Mouse (Mus musculus) embryonic fibroblast, embryonic 13.5 days (primary cell): ENCODE measurements at regions not wholly inside any gene's neighbourhood (a gene's known extent, or its start where the extent isn't known, plus 50 kb on each side); places are given as distances from the start of the nearest gene placed in this dataset.

Experiments
- CTCF ChIP-seq: IDR thresholded peaks from 2 replicates; pipeline ENCODE4 v1.5.1; 2011; ENCODE audit warnings: mild to moderate bottlenecking, control low read depth, low read length, moderate library complexity, borderline replicate concordance; ENCODE audit not compliant: insufficient read depth
- POLR2A ChIP-seq: IDR thresholded peaks from 2 replicates; pipeline ENCODE4 v1.6.1; 2011; ENCODE audit warnings: low read depth, mild to moderate bottlenecking, control low read depth, low read length, moderate library complexity

DNA sequence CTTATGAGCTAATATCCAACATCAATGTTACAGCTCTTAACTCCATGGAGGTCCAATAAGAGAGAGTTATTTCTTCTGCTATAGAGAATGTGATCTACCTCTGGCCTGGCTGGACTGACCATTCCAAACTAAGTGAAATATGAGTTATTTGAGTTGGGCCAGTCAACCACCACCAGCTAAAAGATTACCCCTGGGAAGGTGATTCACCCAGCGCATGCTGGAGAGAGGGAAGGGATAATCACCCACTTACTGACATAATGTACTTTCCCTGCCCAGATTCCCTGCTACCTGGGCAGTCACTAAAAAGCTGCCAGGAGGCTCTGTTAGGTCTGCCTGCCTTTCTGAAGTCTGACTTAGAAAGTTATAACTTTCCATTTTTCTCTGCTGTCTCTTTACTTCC, 216.8 kb downstream of the Hhipl2 start:
- TF ChIP-seq CTCF: no peak
- TF ChIP-seq POLR2A: no peak
